Mouse (Mus musculus) hindbrain, embryonic 12.5 days (tissue): ENCODE results near the gene Gm17268. TPM values are rescaled to one million over a fixed set of nuclear protein-coding genes. Genes with fewer than 3 reads are reported as not detected.

Source experiments
- ATAC-seq: fragments of 200-750 bp; cut with Nextera tagmentation; 2 replicates; pipeline ENCODE4 v1.8.0; 2017; ENCODE audit warnings: moderate TSS enrichment; ENCODE audit not compliant: low FRiP score
- H3K27ac ChIP-seq: fragments of 300-500 bp; sonication (generic); 2 replicates; pipeline ENCODE4 v1.5.1; 2016; ENCODE audit warnings: mild to moderate bottlenecking
- H3K27me3 ChIP-seq: fragments of 300-500 bp; sonication (generic); 2 replicates; pipeline ENCODE4 v1.6.1; 2016; ENCODE audit warnings: mild to moderate bottlenecking
- H3K36me3 ChIP-seq: fragments of 300-500 bp; sonication (generic); 2 replicates; pipeline ENCODE4 v1.6.1; 2016; ENCODE audit warnings: mild to moderate bottlenecking
- H3K4me1 ChIP-seq: fragments of 300-500 bp; sonication (generic); 2 replicates; pipeline ENCODE4 v1.6.1; 2016
- H3K4me2 ChIP-seq: fragments of 300-500 bp; sonication (generic); replicated peaks from 2 replicates; pipeline ENCODE4 v1.6.1; 2016; ENCODE audit warnings: mild to moderate bottlenecking
- H3K4me3 ChIP-seq: fragments of 300-500 bp; sonication (generic); 2 replicates; pipeline ENCODE4 v1.5.1; 2016; ENCODE audit warnings: mild to moderate bottlenecking
- H3K9ac ChIP-seq: fragments of 300-500 bp; sonication (generic); 2 replicates; pipeline ENCODE4 v1.6.1; 2016; ENCODE audit warnings: mild to moderate bottlenecking, moderate library complexity
- H3K9me3 ChIP-seq: fragments of 300-500 bp; sonication (generic); replicated peaks from 2 replicates; pipeline ENCODE4 v1.6.1; 2016; ENCODE audit warnings: mild to moderate bottlenecking
- WGBS: fragments of 180-500 bp; shearing (Covaris S2); methylation state at CpG from one replicate; pipeline ENCODE4 v1.1.7; 2016; 5-methylcytosine and 5-hydroxymethylcytosine counted together
- polyA plus RNA-seq: library from polyadenylated mRNA; unstranded; fragments of >200 nt; fragmentation: Nextera tagmentation; extraction: Ambion mirVana; gene quantifications from 2 replicates; pipeline ENCODE4 v1.2.1, GENCODE M21; 2016

Gene Gm17268
- polyA plus RNA-seq, 1 experiment from 2014 or later, result not detected

DNA sequence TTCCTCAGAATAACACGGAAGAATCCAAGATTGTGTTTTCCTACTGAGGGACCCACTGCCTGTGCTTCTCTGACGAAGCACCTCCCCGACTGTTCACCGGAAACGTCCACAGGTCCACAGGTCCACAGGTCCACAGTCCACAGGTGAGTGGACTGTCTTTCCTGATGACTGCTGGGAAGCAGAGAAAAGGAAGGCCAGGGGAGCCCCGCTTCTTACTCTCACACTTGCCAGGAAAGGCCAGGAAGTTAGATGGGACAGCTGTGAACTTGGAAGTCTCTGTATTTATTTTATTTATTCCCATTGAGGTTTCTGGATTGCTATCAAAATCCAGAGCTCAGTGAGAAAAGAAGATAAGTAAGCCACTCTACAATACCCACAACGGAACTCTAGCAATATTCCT, 15.5 kb upstream of the Gm17268 start:
- no peaks in the 10 kb centered on the region for H3K27me3 ChIP-seq
- H3K4me2 ChIP-seq, result no peak overlapping the region
- no peaks in the 10 kb centered on the region for H3K9me3 ChIP-seq
- no peak overlapping the region for H3K4me3 ChIP-seq
- H3K36me3 ChIP-seq, result no peaks in the 10 kb centered on the region
- H3K27ac ChIP-seq, result no peak overlapping the region
- H3K4me1 ChIP-seq, result no peaks in the 10 kb centered on the region
- H3K9ac ChIP-seq, result no peak overlapping the region
- 86% methylated on average over 7 of the region's 7 CpGs for WGBS
- no peak for ATAC-seq

DNA sequence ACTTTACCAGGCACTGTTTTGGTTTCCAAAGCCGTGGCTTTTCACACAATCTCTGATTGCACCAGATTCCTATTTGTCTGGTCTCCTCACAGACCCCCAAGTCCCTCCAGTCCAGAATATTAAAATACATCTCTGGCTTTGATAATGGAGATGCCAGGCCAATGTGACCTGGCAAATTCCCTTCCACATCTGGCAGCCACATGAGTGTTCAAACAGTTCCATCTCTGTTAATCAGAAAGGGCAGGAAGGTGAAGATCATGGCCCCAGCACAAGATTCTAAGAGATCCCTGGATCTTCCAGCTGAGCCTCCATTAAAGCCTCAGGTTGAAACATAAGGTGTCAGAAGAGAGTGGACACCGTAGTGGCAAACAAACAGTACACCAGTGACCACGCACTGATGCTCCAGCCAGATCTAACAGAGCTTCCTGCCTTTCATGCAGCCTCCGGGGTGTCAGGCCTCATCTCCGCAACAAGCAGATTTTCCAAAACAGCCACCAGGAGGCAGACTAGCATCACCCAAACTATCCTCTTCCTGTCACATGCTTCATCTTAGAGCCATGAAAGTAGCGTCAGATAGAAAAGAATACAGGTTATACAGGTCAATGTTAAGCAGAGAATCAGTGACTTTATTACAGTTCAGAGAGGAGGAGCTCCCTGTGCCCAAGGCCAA, 9.5 kb upstream of the Gm17268 start:
- WGBS, result 47% methylated on average over 6 of the region's 6 CpGs
- no peak overlapping the region for H3K27ac ChIP-seq
- no peaks in the 10 kb centered on the region for H3K36me3 ChIP-seq
- ATAC-seq, result no peak
- H3K9ac ChIP-seq, result no peak overlapping the region
- no peaks in the 10 kb centered on the region for H3K4me1 ChIP-seq
- no peak overlapping the region for H3K4me3 ChIP-seq
- H3K9me3 ChIP-seq, result no peaks in the 10 kb centered on the region
- H3K27me3 ChIP-seq, result no peaks in the 10 kb centered on the region
- no peak overlapping the region for H3K4me2 ChIP-seq

DNA sequence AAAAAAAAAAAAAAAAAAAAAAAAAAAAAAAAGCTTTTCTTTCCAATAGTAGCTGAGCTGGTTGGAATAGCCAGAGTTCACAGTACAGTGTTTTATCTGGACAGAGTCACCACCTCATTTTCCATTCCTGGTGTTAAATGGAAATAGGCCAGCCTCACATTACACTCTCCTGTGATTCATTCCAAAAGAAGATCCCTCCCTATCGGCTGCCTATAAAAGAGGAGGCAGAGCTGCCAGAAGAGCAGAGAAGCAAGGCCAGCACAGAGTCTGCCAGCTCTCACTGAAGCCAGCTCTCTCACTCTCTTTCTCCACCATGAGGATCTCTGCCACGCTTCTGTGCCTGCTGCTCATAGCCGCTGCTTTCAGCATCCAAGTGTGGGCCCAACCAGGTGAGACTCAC, 7.1 kb upstream of the Gm17268 start, which contains the start of gene Ccl7:
Gene Ccl7 (plus strand): TSS at position 242 of the 400 bp plus-strand sequence.
- Histone ChIP-seq H3K4me2 (no peak within 1 kb of the TSS), H3K9ac (no peak within 1 kb of the TSS), H3K36me3 (no peaks in the 10 kb centered on the region), H3K4me3 (no peak within 1 kb of the TSS), H3K4me1 (no peaks in the 10 kb centered on the region), H3K27ac (no peak within 1 kb of the TSS), H3K9me3 (no peaks in the 10 kb centered on the region), H3K27me3 (no peaks in the 10 kb centered on the region)
- no peak for ATAC-seq
- WGBS, result 75% methylated on average over 3 of the region's 3 CpGs

DNA sequence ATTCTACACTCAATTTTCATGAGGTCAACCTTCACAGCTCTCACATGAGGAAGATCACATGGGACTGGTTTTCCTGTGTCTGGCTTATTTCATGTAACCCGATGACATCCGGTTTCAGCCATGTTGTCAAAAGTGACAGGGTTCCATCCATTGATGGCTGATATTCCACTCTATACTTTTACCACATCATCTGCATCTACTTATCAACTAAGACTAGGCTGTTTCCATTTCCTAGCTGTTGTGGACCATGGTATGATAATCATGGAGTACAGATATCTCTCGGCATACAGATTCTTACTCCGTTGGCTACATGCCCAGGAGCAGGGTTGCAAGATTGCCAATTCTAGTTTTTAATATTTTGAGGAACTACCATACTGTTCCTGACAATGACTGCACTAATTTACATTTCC, 3.3 kb upstream of the Gm17268 start:
- Histone ChIP-seq H3K9me3 (no peaks in the 10 kb centered on the region), H3K36me3 (no peaks in the 10 kb centered on the region), H3K27ac (no peak overlapping the region), H3K9ac (no peak overlapping the region), H3K27me3 (no peaks in the 10 kb centered on the region), H3K4me2 (no peak overlapping the region), H3K4me3 (no peak overlapping the region), H3K4me1 (no peaks in the 10 kb centered on the region)
- no peak for ATAC-seq
- 87% methylated on average over 4 of the region's 4 CpGs for WGBS

DNA sequence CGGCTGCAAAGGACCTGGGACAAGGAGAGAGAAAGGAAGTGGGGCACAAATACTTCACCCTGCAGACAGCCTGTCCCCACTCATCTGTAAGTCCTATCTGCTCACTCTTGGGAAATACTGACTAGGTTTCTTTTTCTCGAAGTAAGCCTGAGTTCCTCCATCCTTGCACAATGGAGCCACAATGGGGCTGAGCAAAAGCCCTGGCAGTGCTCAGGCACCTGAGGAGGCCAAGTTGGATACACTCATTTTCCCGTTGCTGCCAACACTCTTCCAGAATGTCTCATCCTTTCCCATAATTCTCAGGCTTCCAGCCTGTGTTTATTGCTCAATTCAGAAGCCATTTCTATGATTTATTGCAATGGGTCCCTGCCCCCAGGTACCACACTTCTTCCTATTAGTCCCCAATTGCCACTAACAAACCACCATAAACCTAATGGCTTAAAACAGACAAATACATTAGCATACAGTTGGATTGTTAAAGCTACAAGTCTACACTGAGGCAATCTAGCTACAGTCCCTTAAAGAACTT, 834 bp upstream of the Gm17268 start:
- Histone ChIP-seq H3K4me2 (no peak overlapping the region), H3K9me3 (no peaks in the 10 kb centered on the region), H3K27ac (no peak overlapping the region), H3K9ac (no peak overlapping the region), H3K36me3 (no peaks in the 10 kb centered on the region), H3K27me3 (no peaks in the 10 kb centered on the region), H3K4me1 (no peaks in the 10 kb centered on the region), H3K4me3 (no peak overlapping the region)
- no peak for ATAC-seq
- WGBS, result 69% methylated on average over 3 of the region's 3 CpGs

DNA sequence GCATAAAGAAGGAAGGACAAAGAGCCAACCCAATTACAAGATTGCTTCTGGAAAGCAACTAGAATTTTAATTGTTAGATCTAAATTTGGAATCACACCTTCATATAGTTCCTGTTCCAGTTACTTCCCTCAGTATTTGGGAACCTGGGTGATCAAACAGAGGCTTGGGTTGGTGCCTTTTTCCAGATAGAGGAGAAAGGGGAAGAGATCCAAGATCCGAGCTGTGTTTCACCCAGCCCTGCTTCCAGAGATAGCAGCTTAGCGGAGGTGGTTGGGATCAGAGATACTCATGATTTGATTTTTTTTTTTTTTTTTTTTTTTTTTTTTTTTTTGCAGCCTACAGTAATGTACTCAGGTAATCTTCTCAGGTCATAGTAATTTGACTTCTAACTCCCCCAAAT, 2.5 kb downstream of the Gm17268 start:
- peaks cover 6% of the 10 kb centered on the region; the same call in 1 of the 2 replicates for H3K4me1 ChIP-seq
- H3K4me2 ChIP-seq, result no peak overlapping the region
- H3K4me3 ChIP-seq, result no peak overlapping the region
- H3K27ac ChIP-seq, result no peak overlapping the region
- WGBS, result 88% methylated on average over 2 of the region's 2 CpGs
- H3K36me3 ChIP-seq, result no peaks in the 10 kb centered on the region
- no peak overlapping the region for H3K9ac ChIP-seq
- ATAC-seq, result no peak
- no peaks in the 10 kb centered on the region for H3K27me3 ChIP-seq
- no peaks in the 10 kb centered on the region for H3K9me3 ChIP-seq

DNA sequence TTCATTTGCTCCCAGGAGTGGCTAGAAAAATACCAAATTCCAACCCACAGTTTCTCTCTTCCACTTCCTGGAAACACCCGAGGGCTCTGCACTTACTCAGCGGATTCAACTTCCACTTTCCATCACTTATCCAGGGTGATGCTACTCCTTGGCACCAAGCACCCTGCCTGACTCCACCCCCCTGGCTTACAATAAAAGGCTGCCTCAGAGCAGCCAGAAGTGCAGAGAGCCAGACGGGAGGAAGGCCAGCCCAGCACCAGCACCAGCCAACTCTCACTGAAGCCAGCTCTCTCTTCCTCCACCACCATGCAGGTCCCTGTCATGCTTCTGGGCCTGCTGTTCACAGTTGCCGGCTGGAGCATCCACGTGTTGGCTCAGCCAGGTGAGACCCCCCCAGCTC, 3.0 kb downstream of the Gm17268 start, which contains the start of gene Ccl2:
Gene Ccl2 (plus strand): TSS at position 216 of the 400 bp plus-strand sequence.
- no peak within 1 kb of the TSS for H3K27ac ChIP-seq
- no peak within 1 kb of the TSS for H3K4me2 ChIP-seq
- no peaks in the 10 kb centered on the region for H3K9me3 ChIP-seq
- H3K9ac ChIP-seq, result no peak within 1 kb of the TSS
- peaks cover 6% of the 10 kb centered on the region; the same call in 1 of the 2 replicates for H3K4me1 ChIP-seq
- H3K27me3 ChIP-seq, result no peaks in the 10 kb centered on the region
- WGBS, result 46% methylated on average over 5 of the region's 5 CpGs
- H3K36me3 ChIP-seq, result no peaks in the 10 kb centered on the region
- no peak for ATAC-seq
- no peak within 1 kb of the TSS for H3K4me3 ChIP-seq

DNA sequence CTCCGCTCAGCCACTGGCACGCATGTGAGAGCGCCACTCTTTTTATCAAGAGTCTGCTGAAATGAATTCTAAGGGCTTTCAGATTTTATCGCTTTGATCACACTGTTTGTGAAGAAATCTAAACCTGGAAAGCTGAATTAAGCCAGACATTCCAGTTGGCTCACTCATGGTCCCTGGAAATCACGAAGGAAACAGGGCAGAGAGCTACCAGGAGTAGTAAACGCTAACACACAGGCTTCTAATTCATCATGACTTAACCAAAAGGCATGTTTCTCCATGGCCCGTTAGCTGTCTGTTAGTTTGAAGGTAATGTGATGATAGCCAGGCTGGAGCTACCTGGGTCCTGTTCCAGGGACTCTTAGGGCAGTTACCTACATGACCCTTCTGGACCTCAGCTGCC, 3.9 kb downstream of the Gm17268 start:
- Histone ChIP-seq H3K4me1 (peaks cover 6% of the 10 kb centered on the region; the same call in 1 of the 2 replicates), H3K36me3 (no peaks in the 10 kb centered on the region), H3K4me2 (no peak overlapping the region), H3K9me3 (no peaks in the 10 kb centered on the region), H3K27ac (no peak overlapping the region), H3K4me3 (no peak overlapping the region), H3K27me3 (no peaks in the 10 kb centered on the region), H3K9ac (no peak overlapping the region)
- ATAC-seq, result no peak
- WGBS, result 94% methylated on average over 7 of the region's 7 CpGs

DNA sequence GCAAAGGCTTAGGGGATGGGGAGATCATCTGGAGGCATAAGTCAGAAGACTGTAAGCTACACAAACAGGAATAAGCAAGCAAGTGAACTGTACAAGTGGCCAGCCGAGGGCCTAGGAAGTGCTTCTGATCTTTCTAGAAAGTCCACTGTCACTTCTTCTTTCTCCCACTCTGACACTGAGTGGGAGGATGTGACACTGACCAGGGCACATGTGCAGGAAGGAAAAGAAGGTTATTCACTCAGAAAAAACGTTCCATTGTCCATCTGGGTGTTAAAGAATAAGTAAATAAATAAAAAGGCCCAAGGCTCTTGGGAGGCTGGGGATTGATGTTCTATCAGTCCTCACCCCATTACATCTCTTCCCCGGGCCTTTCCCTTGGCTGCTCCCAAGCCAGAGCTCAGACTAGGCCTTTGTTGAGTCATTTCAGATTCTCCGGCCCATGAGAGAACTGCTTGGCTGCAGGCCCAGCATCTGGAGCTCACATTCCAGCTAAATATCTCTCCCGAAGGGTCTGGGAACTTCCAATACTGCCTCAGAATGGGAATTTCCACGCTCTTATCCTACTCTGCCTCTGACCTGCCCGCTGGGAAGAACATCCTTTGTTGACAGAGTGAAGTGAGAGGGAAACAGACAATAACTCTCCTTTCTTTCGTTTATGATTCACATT, 5.6 kb downstream of the Gm17268 start:
- Histone ChIP-seq H3K9me3 (no peaks in the 10 kb centered on the region), H3K4me3 (no peak overlapping the region), H3K27ac (peak overlapping the region; percentile 48), H3K27me3 (no peaks in the 10 kb centered on the region), H3K36me3 (no peaks in the 10 kb centered on the region), H3K9ac (no peak overlapping the region), H3K4me1 (peaks cover 6% of the 10 kb centered on the region; the same call in 1 of the 2 replicates), H3K4me2 (no peak overlapping the region)
- ATAC-seq, result no peak
- 31% methylated on average over 8 of the region's 8 CpGs for WGBS

DNA sequence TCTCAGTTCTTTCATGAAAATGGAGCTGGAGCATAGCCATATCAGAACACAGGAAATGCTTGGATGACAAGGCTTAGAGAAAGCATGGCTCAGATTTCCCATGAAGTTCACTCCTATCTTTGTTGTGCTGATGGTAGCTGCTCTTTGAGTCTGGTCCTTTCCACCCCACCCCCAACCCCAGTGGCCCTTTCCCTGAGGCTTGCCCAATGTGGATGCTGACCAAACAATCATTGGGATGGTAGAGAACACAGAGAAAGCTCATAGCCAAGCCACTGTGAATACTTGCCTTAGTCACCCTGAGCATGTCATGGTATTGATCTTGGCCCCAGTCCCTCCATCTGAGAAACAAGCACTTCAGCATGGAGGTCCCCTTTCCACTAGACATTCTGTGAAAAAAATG, 6.2 kb downstream of the Gm17268 start:
- Histone ChIP-seq H3K27ac (no peak overlapping the region), H3K27me3 (no peaks in the 10 kb centered on the region), H3K9me3 (no peaks in the 10 kb centered on the region), H3K36me3 (no peaks in the 10 kb centered on the region), H3K4me1 (peaks cover 6% of the 10 kb centered on the region; the same call in 1 of the 2 replicates), H3K4me2 (no peak overlapping the region), H3K9ac (no peak overlapping the region), H3K4me3 (no peak overlapping the region)
- ATAC-seq, result no peak

DNA sequence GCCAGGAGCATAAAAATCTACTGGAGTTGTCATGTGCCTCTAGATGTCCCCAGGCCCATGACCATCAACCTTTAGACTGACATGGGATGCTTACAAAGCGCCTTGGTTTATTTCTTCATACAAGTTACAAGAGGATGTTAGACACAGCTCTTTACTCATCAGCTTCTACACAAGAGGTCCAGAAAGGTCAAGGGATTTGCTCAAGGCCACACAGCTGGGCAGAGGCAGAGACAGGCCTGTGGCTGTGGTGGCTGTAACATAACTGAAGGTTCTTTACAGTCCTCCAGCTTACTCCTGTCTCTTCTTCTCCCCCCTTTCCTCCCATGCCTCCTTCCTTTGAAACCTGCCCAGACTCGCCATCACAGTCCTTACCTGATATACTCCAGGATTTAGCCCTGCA, 8.2 kb downstream of the Gm17268 start:
- Histone ChIP-seq H3K9ac (no peak overlapping the region), H3K4me3 (no peak overlapping the region), H3K4me1 (peaks cover 6% of the 10 kb centered on the region; the same call in 1 of the 2 replicates), H3K27ac (no peak overlapping the region), H3K27me3 (no peaks in the 10 kb centered on the region), H3K9me3 (no peaks in the 10 kb centered on the region), H3K4me2 (no peak overlapping the region), H3K36me3 (no peaks in the 10 kb centered on the region)
- 78% methylated on average over 2 of the region's 2 CpGs for WGBS
- ATAC-seq, result no peak

DNA sequence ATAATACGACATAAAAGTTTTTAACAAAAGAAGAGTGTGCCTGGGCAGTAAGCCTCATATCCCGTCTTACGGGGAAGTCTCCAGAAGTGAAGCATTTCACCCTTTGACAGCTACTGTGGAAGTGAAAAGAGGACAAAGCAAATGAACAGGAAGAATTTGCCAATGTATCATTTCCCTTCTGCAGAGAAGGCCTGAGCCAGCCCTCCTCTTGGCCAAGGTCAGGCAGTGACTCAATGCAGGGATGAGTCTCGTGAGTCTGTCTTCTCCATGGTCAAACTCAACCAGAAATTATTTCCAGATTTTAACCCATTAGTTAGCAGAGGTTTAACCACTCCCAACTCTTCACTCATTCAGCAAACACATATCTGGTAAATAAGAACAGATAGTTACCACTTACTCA, 14.6 kb downstream of the Gm17268 start:
- no peak overlapping the region for H3K4me2 ChIP-seq
- H3K9me3 ChIP-seq, result no peaks in the 10 kb centered on the region
- no peaks in the 10 kb centered on the region for H3K27me3 ChIP-seq
- H3K36me3 ChIP-seq, result no peaks in the 10 kb centered on the region
- no peak overlapping the region for H3K27ac ChIP-seq
- 80% methylated on average over 4 of the region's 4 CpGs for WGBS
- no peak for ATAC-seq
- no peaks in the 10 kb centered on the region for H3K4me1 ChIP-seq
- H3K9ac ChIP-seq, result no peak overlapping the region
- H3K4me3 ChIP-seq, result no peak overlapping the region
